Mouse (Mus musculus): ENCODE measurements around the gene Tek.

The Tek gene

DNA sequence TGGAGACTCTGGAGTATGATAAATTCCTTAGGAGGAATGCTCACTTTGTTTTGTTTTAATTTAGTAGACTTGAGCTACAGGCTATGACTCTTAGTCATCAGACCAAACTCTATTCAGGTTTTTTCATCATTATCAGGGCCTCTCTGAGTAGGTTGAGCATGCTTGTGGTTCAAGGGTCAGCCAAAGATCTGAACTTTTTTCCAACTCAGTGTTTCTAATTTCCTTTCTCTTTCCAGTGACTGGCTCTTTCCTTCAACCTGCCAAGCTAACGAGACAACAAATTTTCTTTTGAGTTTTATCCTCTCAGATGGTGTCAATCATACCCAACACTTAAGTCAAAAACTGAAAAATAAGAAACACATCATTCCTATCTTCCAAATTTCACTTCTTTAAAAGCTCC lies 71.5 kb downstream of the Tek start:
- DNase-seq (ENCODE audit: low spot score in 2 of 2) = no peak

DNA sequence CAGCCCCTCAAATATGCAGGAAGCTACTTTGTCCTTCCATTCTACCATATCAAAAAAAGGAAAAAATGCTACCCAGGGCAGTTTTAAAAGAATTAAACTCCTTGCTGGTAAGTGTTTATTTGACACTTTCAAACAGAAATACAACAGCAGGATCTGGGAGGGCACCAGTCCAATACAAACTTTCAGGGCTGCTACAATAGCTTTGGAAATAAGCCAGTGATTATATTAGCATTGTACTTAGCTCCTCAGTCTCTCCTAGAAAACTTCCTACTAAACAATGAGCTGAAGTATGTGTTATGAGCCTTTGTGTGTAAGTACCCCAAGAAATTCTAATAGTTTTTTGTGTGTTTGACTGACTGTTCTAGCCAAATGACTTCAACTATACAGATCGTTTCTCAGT lies 87.8 kb downstream of the Tek start:
- no peak for DNase-seq (ENCODE audit: low spot score in 2 of 2)

DNA sequence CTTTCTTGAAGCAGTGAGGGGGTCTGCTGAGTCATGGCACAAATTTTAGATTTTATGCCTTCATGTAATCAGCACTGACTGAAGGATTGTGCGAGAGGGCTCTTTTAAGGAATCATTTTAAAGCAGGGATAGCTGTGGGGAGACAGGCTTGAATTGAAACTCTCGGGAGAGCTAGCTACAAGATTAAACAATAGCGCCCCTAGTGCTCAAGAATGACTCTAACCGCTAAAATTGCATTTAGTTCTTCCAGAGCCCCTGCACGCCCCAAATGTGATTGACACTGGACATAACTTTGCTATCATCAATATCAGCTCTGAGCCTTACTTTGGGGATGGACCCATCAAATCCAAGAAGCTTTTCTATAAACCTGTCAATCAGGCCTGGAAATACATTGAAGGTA lies 88.3 kb downstream of the Tek start:
- DNase-seq (ENCODE audit: low spot score in 2 of 2) = no peak

DNA sequence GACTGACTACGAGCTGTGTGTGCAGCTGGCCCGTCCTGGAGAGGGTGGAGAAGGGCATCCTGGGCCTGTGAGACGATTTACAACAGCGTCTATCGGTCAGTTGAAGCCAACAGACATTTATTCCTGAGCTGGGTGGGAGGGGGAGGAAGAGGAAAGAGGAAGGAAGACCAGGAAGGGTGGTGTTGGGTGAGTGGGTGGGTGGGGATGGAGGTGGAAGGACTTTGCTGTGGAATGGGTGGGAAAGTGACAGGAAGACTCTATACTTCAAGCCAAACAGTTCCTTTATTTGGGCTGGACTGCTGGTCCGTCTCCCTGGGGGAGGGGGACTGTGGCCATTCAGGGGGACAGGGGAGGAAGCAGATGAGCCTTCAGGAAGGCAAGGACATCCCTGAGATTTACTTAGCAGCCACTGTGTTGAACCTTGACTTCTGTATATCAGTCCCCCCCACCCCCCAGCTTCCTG lies 90.9 kb downstream of the Tek start:
- no peak for DNase-seq (ENCODE audit: low spot score in 2 of 2)

DNA sequence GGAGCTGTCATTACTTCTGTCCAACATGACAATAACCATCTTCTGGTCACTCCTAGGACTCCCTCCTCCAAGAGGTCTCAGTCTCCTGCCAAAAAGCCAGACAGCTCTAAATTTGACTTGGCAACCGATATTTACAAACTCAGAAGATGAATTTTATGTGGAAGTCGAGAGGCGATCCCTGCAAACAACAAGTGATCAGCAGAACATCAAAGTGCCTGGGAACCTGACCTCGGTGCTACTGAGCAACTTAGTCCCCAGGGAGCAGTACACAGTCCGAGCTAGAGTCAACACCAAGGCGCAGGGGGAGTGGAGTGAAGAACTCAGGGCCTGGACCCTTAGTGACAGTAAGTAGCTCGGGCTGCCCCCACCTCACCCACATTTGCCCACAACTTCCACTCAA lies 98.0 kb downstream of the Tek start:
- DNase-seq (ENCODE audit: low spot score in 2 of 2) = no peak

DNA sequence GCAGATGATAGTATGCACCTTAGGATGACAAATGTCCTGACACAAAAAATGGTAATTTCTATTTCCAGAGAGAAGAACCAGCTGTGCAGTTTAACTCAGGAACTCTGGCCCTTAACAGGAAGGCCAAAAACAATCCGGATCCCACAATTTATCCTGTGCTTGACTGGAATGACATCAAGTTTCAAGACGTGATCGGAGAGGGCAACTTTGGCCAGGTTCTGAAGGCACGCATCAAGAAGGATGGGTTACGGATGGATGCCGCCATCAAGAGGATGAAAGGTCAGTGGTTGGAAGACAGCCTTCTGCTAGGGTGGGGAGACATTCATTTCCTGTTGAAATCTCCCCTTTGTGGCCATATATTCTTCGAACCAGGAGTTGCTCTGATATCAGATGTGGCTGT lies 114.2 kb downstream of the Tek start:
- DNase-seq (ENCODE audit: low spot score in 2 of 2) = no peak

DNA sequence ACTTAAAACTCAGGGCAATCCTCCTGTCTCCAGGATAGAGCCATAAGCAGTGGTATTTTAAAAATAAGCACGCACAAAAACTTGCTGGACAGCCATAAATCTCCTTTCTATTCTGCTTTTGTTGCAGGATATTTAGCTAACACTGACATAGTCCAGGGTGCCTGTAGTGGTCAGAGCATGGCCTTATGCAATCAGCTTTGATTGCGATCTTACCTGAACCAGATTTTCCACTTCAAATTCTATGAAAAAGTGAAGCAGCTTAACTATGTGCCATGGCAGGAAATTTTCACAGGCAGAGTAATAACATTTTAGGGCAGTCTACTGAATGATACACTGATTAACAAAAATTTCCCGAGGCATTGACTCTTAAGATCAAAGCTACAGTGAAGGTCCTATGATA lies 115.2 kb downstream of the Tek start:
- DNase-seq (ENCODE audit: low spot score in 2 of 2) = no peak

DNA sequence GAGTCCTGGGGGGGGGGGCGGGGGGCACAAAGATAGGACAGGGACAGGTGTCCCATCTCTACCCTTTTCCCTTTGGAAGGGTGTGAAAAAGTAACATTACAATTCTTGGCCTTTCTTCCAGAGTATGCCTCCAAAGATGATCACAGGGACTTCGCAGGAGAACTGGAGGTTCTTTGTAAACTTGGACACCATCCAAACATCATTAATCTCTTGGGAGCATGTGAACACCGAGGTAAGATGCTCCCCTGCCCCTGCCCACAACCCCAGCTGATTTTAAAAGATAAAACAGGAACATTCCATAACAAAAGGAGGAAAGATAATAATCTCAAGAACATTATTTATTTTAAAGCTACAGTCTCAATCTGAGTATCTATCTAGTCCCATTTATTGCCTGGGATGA lies 116.1 kb downstream of the Tek start:
- no peak for DNase-seq (ENCODE audit: low spot score in 2 of 2)

DNA sequence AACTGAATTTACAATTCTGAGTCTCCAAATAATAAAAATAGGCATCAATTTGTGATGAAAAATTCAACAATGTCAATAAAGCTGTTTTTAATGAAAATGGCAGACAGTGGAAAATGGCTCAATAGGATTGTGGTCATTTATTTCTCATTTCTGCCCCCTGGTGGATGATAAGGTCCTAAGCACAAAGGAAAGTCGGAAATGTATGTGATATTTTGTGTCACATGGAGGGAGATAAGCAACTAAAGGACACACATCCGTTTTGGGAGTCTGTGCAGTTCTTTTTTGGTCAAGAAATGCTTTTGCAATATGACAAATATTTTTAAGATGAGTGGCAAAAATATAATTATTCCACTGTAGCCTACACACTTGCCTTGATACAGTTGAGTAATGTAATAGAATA lies 161.7 kb downstream of the Tek start:
- no peak for DNase-seq (ENCODE audit: low spot score in 2 of 2)

DNA sequence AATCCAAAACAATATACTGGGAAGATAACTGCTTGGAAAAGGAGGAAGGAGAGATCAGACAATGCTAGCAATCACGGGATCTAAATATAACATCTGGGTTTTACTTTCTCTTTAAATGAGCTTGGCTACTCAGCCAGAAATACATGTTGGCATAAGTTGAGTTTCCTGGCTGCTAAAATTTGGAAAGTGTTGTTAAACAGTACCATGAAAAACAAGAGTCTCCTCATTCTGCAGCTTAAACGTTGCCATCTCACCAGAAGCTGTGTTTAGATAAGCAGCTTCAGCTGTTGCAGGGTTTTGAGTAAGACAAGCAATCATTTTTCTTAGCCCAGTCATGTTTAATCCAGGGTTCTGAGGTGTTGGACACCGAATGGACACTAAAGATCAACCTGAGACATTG lies 162.7 kb downstream of the Tek start:
- no peak for DNase-seq (ENCODE audit: low spot score in 2 of 2)

Measured in spleen, postnatal 14 days (tissue).